46 mouse cellular contexts compared by ENCODE assay signal in genomic region chr1:53210136-53210535, GRCm38 (mm10). TPM values are rescaled to one million over a fixed set of nuclear protein-coding genes. Genes with fewer than 3 reads are reported as not detected.
"Had no signal": no experiment of that assay in that cellular context is flagged by ENCODE, and none has a peak within 500 bp of the region (broad histone marks: within the 10 kb centered on the region; RNA-seq: fewer than 3 reads in every experiment).

No protein-coding gene starts in this region.

- H3K4me1 ChIP-seq: limb, embryonic 10.5 days; limb, embryonic 12.5 days; liver, embryonic 12.5 days; liver, embryonic 13.5 days; liver, embryonic 15.5 days; lung, embryonic 15.5 days; midbrain, embryonic 10.5 days; midbrain, embryonic 12.5 days; midbrain, embryonic 13.5 days; neural tube, embryonic 12.5 days; neural tube, embryonic 13.5 days had no signal

- H3K9ac ChIP-seq: limb, embryonic 12.5 days; limb, embryonic 13.5 days; limb, embryonic 15.5 days; liver, embryonic 12.5 days; liver, embryonic 13.5 days; liver, embryonic 14.5 days; liver, embryonic 15.5 days; liver, postnatal 0 days; lung, embryonic 14.5 days; lung, embryonic 15.5 days; midbrain, embryonic 12.5 days; midbrain, embryonic 13.5 days; neural tube, embryonic 12.5 days; neural tube, embryonic 13.5 days had no signal

- DNase-seq: left cerebral cortex, postnatal 4 days; liver; liver, embryonic 13.5 days; liver, postnatal 0 days; lung, adult 18-20 months; lung, adult 2 months; lung, embryonic 14.5 days; lung, postnatal 10 days; lung, postnatal 14 days; lung, postnatal 36 days; lung, postnatal 4 days; midbrain, embryonic 14.5 days had no signal

- H3K36me3 ChIP-seq: lung, embryonic 15.5 days; midbrain, embryonic 13.5 days; neural tube, embryonic 12.5 days; neural tube, embryonic 13.5 days had no signal

- H3K27ac ChIP-seq: limb, embryonic 10.5 days; limb, embryonic 12.5 days; limb, embryonic 13.5 days; limb, embryonic 15.5 days; liver, embryonic 12.5 days; liver, embryonic 13.5 days; liver, embryonic 14.5 days; liver, embryonic 15.5 days; lung, embryonic 15.5 days; macrophage; midbrain, embryonic 10.5 days; midbrain, embryonic 12.5 days; midbrain, embryonic 13.5 days; neural tube, embryonic 12.5 days; neural tube, embryonic 13.5 days had no signal

- H3K4me2 ChIP-seq: limb, embryonic 12.5 days; limb, embryonic 13.5 days; limb, embryonic 15.5 days; liver, embryonic 11.5 days; liver, embryonic 12.5 days; liver, embryonic 13.5 days; liver, embryonic 15.5 days; lung, embryonic 14.5 days; lung, embryonic 15.5 days; midbrain, embryonic 11.5 days; midbrain, embryonic 12.5 days; midbrain, embryonic 13.5 days; neural tube, embryonic 12.5 days; neural tube, embryonic 13.5 days had no signal

- H3K4me3 ChIP-seq: limb, embryonic 10.5 days; limb, embryonic 12.5 days; limb, embryonic 13.5 days; limb, embryonic 15.5 days; liver, embryonic 12.5 days; liver, embryonic 13.5 days; liver, embryonic 15.5 days; lung, embryonic 15.5 days; megakaryocyte, embryonic 14.5 days; midbrain, embryonic 10.5 days; midbrain, embryonic 12.5 days; midbrain, embryonic 13.5 days; myocyte; neural tube, embryonic 12.5 days; neural tube, embryonic 13.5 days had no signal

- H3K9me3 ChIP-seq: limb, embryonic 10.5 days; limb, embryonic 12.5 days; limb, embryonic 13.5 days; limb, embryonic 15.5 days; liver, embryonic 12.5 days; liver, embryonic 13.5 days; liver, embryonic 15.5 days; lung, embryonic 15.5 days; megakaryocyte, embryonic 14.5 days; midbrain, embryonic 10.5 days; midbrain, embryonic 12.5 days; midbrain, embryonic 13.5 days; neural tube, embryonic 12.5 days; neural tube, embryonic 13.5 days had no signal

- ATAC-seq: liver, embryonic 12.5 days; liver, postnatal 0 days; lung, postnatal 0 days; midbrain, embryonic 13.5 days; midbrain, embryonic 16.5 days had no signal

- H3K27me3 ChIP-seq: limb, embryonic 15.5 days; liver, embryonic 12.5 days; liver, embryonic 13.5 days; liver, embryonic 15.5 days; lung, embryonic 15.5 days; megakaryocyte, embryonic 14.5 days; midbrain, embryonic 12.5 days; midbrain, embryonic 13.5 days; neural tube, embryonic 12.5 days; neural tube, embryonic 13.5 days had no signal

RNA-seq across cellular contexts. Expression of gene 1700019A02Rik, which starts 22.7 kb away (rescaled TPM):
- total RNA-seq: left cerebral cortex, postnatal 10 days; left cerebral cortex, postnatal 14 days; left cerebral cortex, postnatal 25 days; left cerebral cortex, postnatal 36 days; left cerebral cortex, postnatal 4 days; liver, adult 2 months; megakaryocyte progenitor cell, adult 5-6 weeks; megakaryocyte, adult 5-6 weeks; megakaryocyte-erythroid progenitor cell, adult 5-6 weeks; midbrain, postnatal 0 days; monocyte, adult 5-6 weeks had no signal
- polyA plus RNA-seq: limb, embryonic 10.5 days; limb, embryonic 11.5 days; limb, embryonic 12.5 days; limb, embryonic 13.5 days; limb, embryonic 15.5 days; liver, adult 2 months; liver, embryonic 11.5 days; liver, embryonic 12.5 days; liver, embryonic 13.5 days; liver, embryonic 14.5 days; liver, embryonic 15.5 days; liver, embryonic 16.5 days; liver, postnatal 0 days; lung, adult 2 months; lung, embryonic 14.5 days; lung, embryonic 15.5 days; lung, embryonic 16.5 days; lung, postnatal 0 days; macrophage; midbrain, embryonic 10.5 days; midbrain, embryonic 12.5 days; midbrain, embryonic 13.5 days; midbrain, embryonic 14.5 days; midbrain, embryonic 16.5 days; midbrain, postnatal 0 days; myocyte; neural tube, embryonic 11.5 days; neural tube, embryonic 12.5 days; neural tube, embryonic 13.5 days had no signal
